Mouse (Mus musculus): ENCODE measurements around the gene Psmd3. TPM values are rescaled to one million over a fixed set of nuclear protein-coding genes. Genes with fewer than 3 reads are reported as not detected.
A peak's percentile ranks its signal among the peaks of the same experiment; 100 is the strongest.
"Not testable (repeated sequence)": the region's sequence is repeated elsewhere in the genome, so short reads cannot be mapped to it uniquely, and the experiment has no call there.

Psmd3 gene
- polyA plus RNA-seq (2015; fragmentation: Nextera tagmentation; extraction: Ambion mirVana) = 185 and 191 TPM in 2 replicates

GRCm38 (mm10) chr11:98681786-98682745 is at the start of gene Psmd3:
TSS of gene Psmd3 (plus strand) at chr11:98682554.
- WGBS = 5% methylated on average over 45 of the region's 45 CpGs
- peak within 1 kb of the TSS; percentile 99 for H3K4me3 ChIP-seq (replicated peaks)
- H3K4me2 ChIP-seq = peak within 1 kb of the TSS; percentile 75
- peaks cover 19% of the 10 kb centered on the region for H3K4me1 ChIP-seq
- H3K9me3 ChIP-seq (replicated peaks) = no peaks in the 10 kb centered on the region
- H3K27ac ChIP-seq (replicated peaks) = peak within 1 kb of the TSS; percentile 85
- peak within 1 kb of the TSS; percentile 100 for H3K9ac ChIP-seq (replicated peaks)
- ATAC-seq (ENCODE audit: low FRiP score) = peak; percentile 96
- no peaks in the 10 kb centered on the region for H3K27me3 ChIP-seq (replicated peaks)
- H3K36me3 ChIP-seq = peaks cover 20% of the 10 kb centered on the region

- H3K9ac ChIP-seq (replicated peaks); H3K4me3 ChIP-seq (replicated peaks); H3K36me3 ChIP-seq; H3K4me2 ChIP-seq; H3K27me3 ChIP-seq (replicated peaks); H3K27ac ChIP-seq (replicated peaks); H3K9me3 ChIP-seq (replicated peaks); H3K4me1 ChIP-seq; ATAC-seq (ENCODE audit: low FRiP score): not testable (repeated sequence)
- WGBS = 34% methylated on average over 10 of the region's 10 CpGs
These were observed 46.9 kb upstream of the Psmd3 start for GRCm38 (mm10) chr11:98635312-98635970.

GRCm38 (mm10) chr11:98637501-98637900 is 44.9 kb upstream of the Psmd3 start:
- ATAC-seq (ENCODE audit: low FRiP score) = no peak
- 86% methylated on average over 1 of the region's 1 CpGs for whole genome bisulfite sequencing
- no peak overlapping the region for H3K27ac ChIP-seq (replicated peaks)
- H3K9me3 ChIP-seq (replicated peaks) = no peaks in the 10 kb centered on the region
- H3K36me3 ChIP-seq = no peaks in the 10 kb centered on the region
- H3K4me2 ChIP-seq = no peak overlapping the region
- H3K27me3 ChIP-seq (replicated peaks) = 0 out of 2 replicates have a peak, but pooled peaks cover 4% of the 10 kb centered on the region
- H3K4me1 ChIP-seq = no peaks in the 10 kb centered on the region
- H3K9ac ChIP-seq (replicated peaks) = no peak overlapping the region
- no peak overlapping the region for H3K4me3 ChIP-seq (replicated peaks)

GRCm38 (mm10) chr11:98640091-98640490 is 42.3 kb upstream of the Psmd3 start:
- 73% methylated on average over 5 of the region's 5 CpGs for WGBS
- H3K4me1 ChIP-seq = no peaks in the 10 kb centered on the region
- H3K9ac ChIP-seq (replicated peaks) = no peak overlapping the region
- no peaks in the 10 kb centered on the region for H3K9me3 ChIP-seq (replicated peaks)
- H3K27ac ChIP-seq (replicated peaks) = no peak overlapping the region
- no peaks in the 10 kb centered on the region for H3K36me3 ChIP-seq
- H3K4me2 ChIP-seq = no peak overlapping the region
- no peak overlapping the region for H3K4me3 ChIP-seq (replicated peaks)
- 0 out of 2 replicates have a peak, but pooled peaks cover 4% of the 10 kb centered on the region for H3K27me3 ChIP-seq (replicated peaks)
- ATAC-seq (ENCODE audit: low FRiP score) = no peak

- WGBS = 94% methylated on average over 3 of the region's 3 CpGs
- no peaks in the 10 kb centered on the region for H3K9me3 ChIP-seq (replicated peaks)
- no peak overlapping the region for H3K4me2 ChIP-seq
- peaks cover 10% of the 10 kb centered on the region; the same call in 1 of the 2 replicates for H3K27me3 ChIP-seq (replicated peaks)
- no peak overlapping the region for H3K27ac ChIP-seq (replicated peaks)
- H3K9ac ChIP-seq (replicated peaks) = no peak overlapping the region
- ATAC-seq (ENCODE audit: low FRiP score) = no peak
- no peak overlapping the region for H3K4me3 ChIP-seq (replicated peaks)
- no peaks in the 10 kb centered on the region for H3K4me1 ChIP-seq
- no peaks in the 10 kb centered on the region for H3K36me3 ChIP-seq
These were observed 37.6 kb upstream of the Psmd3 start for GRCm38 (mm10) chr11:98644757-98645156.

- Histone ChIP-seq H3K27ac (replicated peaks) (no peak overlapping the region), H3K4me1 (no peaks in the 10 kb centered on the region), H3K4me3 (replicated peaks) (no peak overlapping the region), H3K36me3 (no peaks in the 10 kb centered on the region), H3K27me3 (replicated peaks) (peaks cover 6% of the 10 kb centered on the region; the same call in 1 of the 2 replicates), H3K4me2 (no peak overlapping the region), H3K9me3 (replicated peaks) (no peaks in the 10 kb centered on the region), H3K9ac (replicated peaks) (no peak overlapping the region)
- ATAC-seq (ENCODE audit: low FRiP score) = no peak
- WGBS = 76% methylated on average over 2 of the region's 2 CpGs
These were observed 36.4 kb upstream of the Psmd3 start for GRCm38 (mm10) chr11:98645946-98646345.

GRCm38 (mm10) chr11:98646459-98646858 is 35.9 kb upstream of the Psmd3 start, which contains the start of gene Gsdma2:
TSS of gene Gsdma2 (plus strand) at chr11:98646759.
- no peak within 1 kb of the TSS for H3K4me2 ChIP-seq
- no peak within 1 kb of the TSS for H3K27ac ChIP-seq (replicated peaks)
- no peak within 1 kb of the TSS for H3K4me3 ChIP-seq (replicated peaks)
- 68% methylated on average over 2 of the region's 2 CpGs for WGBS
- no peak within 1 kb of the TSS for H3K9ac ChIP-seq (replicated peaks)
- no peaks in the 10 kb centered on the region for H3K9me3 ChIP-seq (replicated peaks)
- peaks cover 6% of the 10 kb centered on the region; the same call in 1 of the 2 replicates for H3K27me3 ChIP-seq (replicated peaks)
- H3K4me1 ChIP-seq = no peaks in the 10 kb centered on the region
- no peak for ATAC-seq (ENCODE audit: low FRiP score)
- H3K36me3 ChIP-seq = no peaks in the 10 kb centered on the region

GRCm38 (mm10) chr11:98655076-98655475 is 27.3 kb upstream of the Psmd3 start:
- ATAC-seq (ENCODE audit: low FRiP score) = not testable (repeated sequence)

GRCm38 (mm10) chr11:98660517-98660916 is 21.8 kb upstream of the Psmd3 start:
- no peak overlapping the region for H3K27ac ChIP-seq (replicated peaks)
- ATAC-seq (ENCODE audit: low FRiP score) = no peak; the same call in 1 of the 2 replicates
- H3K27me3 ChIP-seq (replicated peaks) = peaks cover 4% of the 10 kb centered on the region; the same call in 1 of the 2 replicates
- peak overlapping the region; percentile 40 for H3K4me2 ChIP-seq
- 3% methylated on average over 6 of the region's 6 CpGs for WGBS
- H3K9me3 ChIP-seq (replicated peaks) = no peaks in the 10 kb centered on the region
- 0 out of 2 replicates have a peak overlapping the region, but pooled peaks have one; percentile 6 for H3K4me3 ChIP-seq (replicated peaks)
- no peak overlapping the region for H3K9ac ChIP-seq (replicated peaks)
- no peaks in the 10 kb centered on the region for H3K36me3 ChIP-seq
- H3K4me1 ChIP-seq = no peaks in the 10 kb centered on the region

More at GRCm38 (mm10) chr11:98655076-98655475, 27.3 kb upstream of the Psmd3 start:
- WGBS = 24% methylated on average over 7 of the region's 7 CpGs
- H3K27me3 ChIP-seq (replicated peaks); H3K9ac ChIP-seq (replicated peaks); H3K9me3 ChIP-seq (replicated peaks); H3K4me1 ChIP-seq; H3K27ac ChIP-seq (replicated peaks); H3K4me2 ChIP-seq; H3K4me3 ChIP-seq (replicated peaks); H3K36me3 ChIP-seq: not testable (repeated sequence)

- H3K9ac ChIP-seq (replicated peaks) = no peak within 1 kb of the TSS
- no peak within 1 kb of the TSS for H3K27ac ChIP-seq (replicated peaks)
- no peak for ATAC-seq (ENCODE audit: low FRiP score)
- H3K36me3 ChIP-seq = no peaks in the 10 kb centered on the region
- no peak within 1 kb of the TSS for H3K4me2 ChIP-seq
- peaks cover 22% of the 10 kb centered on the region; the same call in 1 of the 2 replicates for H3K27me3 ChIP-seq (replicated peaks)
- 23% methylated on average over 4 of the region's 4 CpGs for WGBS
- no peak within 1 kb of the TSS for H3K4me3 ChIP-seq (replicated peaks)
- H3K4me1 ChIP-seq = no peaks in the 10 kb centered on the region
- H3K9me3 ChIP-seq (replicated peaks) = no peaks in the 10 kb centered on the region
These were observed 18.3 kb upstream of the Psmd3 start, which contains the start of gene Gsdma for GRCm38 (mm10) chr11:98664091-98664490. TSS of gene Gsdma (plus strand) at chr11:98664351.

- no peaks in the 10 kb centered on the region for H3K36me3 ChIP-seq
- no peak for ATAC-seq (ENCODE audit: low FRiP score)
- H3K9me3 ChIP-seq (replicated peaks) = no peaks in the 10 kb centered on the region
- 61% methylated on average over 2 of the region's 2 CpGs for WGBS
- no peaks in the 10 kb centered on the region for H3K4me1 ChIP-seq
- no peak overlapping the region for H3K4me3 ChIP-seq (replicated peaks)
- H3K27ac ChIP-seq (replicated peaks) = no peak overlapping the region
- H3K27me3 ChIP-seq (replicated peaks) = peaks cover 26% of the 10 kb centered on the region; the same call in 1 of the 2 replicates
- no peak overlapping the region for H3K4me2 ChIP-seq
- H3K9ac ChIP-seq (replicated peaks) = no peak overlapping the region
These were observed 13.4 kb upstream of the Psmd3 start for GRCm38 (mm10) chr11:98668984-98669383.
